9 mouse cellular contexts compared by ENCODE assay signal in the genomic region with DNA sequence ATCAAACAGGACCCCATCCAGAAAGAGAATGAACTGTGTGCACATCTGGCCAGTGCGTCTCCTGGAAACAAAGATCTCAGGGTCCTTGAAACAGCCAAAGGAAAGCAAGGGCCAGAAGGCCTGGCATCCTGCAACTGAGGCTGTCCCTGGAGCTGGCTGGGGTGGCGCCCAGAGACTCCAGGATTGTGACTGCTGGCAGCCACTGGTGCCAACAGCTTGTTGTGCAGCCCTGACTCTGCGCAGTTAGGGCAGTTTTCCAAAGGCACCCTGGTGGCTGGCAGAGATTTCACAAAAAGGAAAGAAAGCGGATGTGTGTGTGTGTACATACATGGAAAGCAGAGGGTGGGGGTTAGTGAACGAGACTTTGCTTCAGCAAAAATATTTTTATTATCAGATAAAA. TPM values are rescaled to one million over a fixed set of nuclear protein-coding genes. Genes with fewer than 3 reads are reported as not detected.
DNase-seq lines count a peak whose midpoint lies in the region; ATAC-seq and TF ChIP-seq lines count a peak whose summit lies in the region.
"Had no signal": no experiment of that assay in that cellular context is flagged by ENCODE, and none has a peak within 500 bp of the region (broad histone marks: within the 10 kb centered on the region; RNA-seq: fewer than 3 reads in every experiment).

No protein-coding gene starts in this region.

- peak; percentile 88 for ATAC-seq in hindbrain, postnatal 0 days

- WGBS in hindbrain, postnatal 0 days, result 38% methylated on average over 5 of the region's 5 CpGs
- whole genome bisulfite sequencing in embryonic facial prominence, embryonic 10.5 days, result 90% methylated on average over 5 of the region's 5 CpGs

- H3K4me2 ChIP-seq in hindbrain, postnatal 0 days (ENCODE audit: low read depth, low read length), result peak overlapping the region; percentile 2; the same call in 1 of the 2 replicates
- H3K4me2 ChIP-seq: embryonic facial prominence, embryonic 13.5 days had no signal

- peak; percentile 44 for DNase-seq in urinary bladder, postnatal 14 days (ENCODE audit: low spot score)
- DNase-seq in urinary bladder, postnatal 4 days (ENCODE audit: low spot score in 2 of 2), result no peak
- peak; percentile 41 to 46 for DNase-seq in frontal cortex, postnatal 14 days (ENCODE audit: low spot score in 2 of 2)
- DNase-seq in hindbrain, postnatal 0 days (ENCODE audit: low spot score), result peak; percentile 82
- peak; percentile 24 for DNase-seq in lung, postnatal 25 days (ENCODE audit: low spot score)
- no peak for DNase-seq in thymus, postnatal 10 days (ENCODE audit: low spot score in 2 of 2)
- DNase-seq in urinary bladder, postnatal 25 days (ENCODE audit: low spot score), result no peak
- DNase-seq in embryonic facial prominence, embryonic 10.5 days (ENCODE audit: low spot score), result no peak

- TF ChIP-seq CTCF in hindbrain, postnatal 0 days (IDR thresholded peaks at IDR 0.05; ENCODE audit: low read depth), result peak; percentile 46

- H3K27ac ChIP-seq in hindbrain, postnatal 0 days, result peak overlapping the region; percentile 9; the same call in 1 of the 2 replicates
- no peak overlapping the region for H3K27ac ChIP-seq in embryonic facial prominence, embryonic 10.5 days (replicated peaks)
- H3K27ac ChIP-seq: embryonic facial prominence, embryonic 13.5 days had no signal

- H3K9me3 ChIP-seq in hindbrain, postnatal 0 days (ENCODE audit: low read length), result no peaks in the 10 kb centered on the region
- H3K9me3 ChIP-seq in embryonic facial prominence, embryonic 10.5 days, result no peaks in the 10 kb centered on the region
- H3K9me3 ChIP-seq: embryonic facial prominence, embryonic 13.5 days had no signal

- H3K4me1 ChIP-seq in hindbrain, postnatal 0 days (ENCODE audit: insufficient read depth, low read length), result peaks cover 3% of the 10 kb centered on the region; the same call in 1 of the 2 replicates
- H3K4me1 ChIP-seq in embryonic facial prominence, embryonic 10.5 days, result no peaks in the 10 kb centered on the region
- H3K4me1 ChIP-seq: embryonic facial prominence, embryonic 13.5 days had no signal

- no peaks in the 10 kb centered on the region for H3K27me3 ChIP-seq in hindbrain, postnatal 0 days (ENCODE audit: insufficient read depth, low read length)
- H3K27me3 ChIP-seq in embryonic facial prominence, embryonic 10.5 days (replicated peaks; ENCODE audit: low read depth, poor library complexity, severe bottlenecking), result no peaks in the 10 kb centered on the region
- H3K27me3 ChIP-seq: embryonic facial prominence, embryonic 13.5 days had no signal

- H3K36me3 ChIP-seq in hindbrain, postnatal 0 days (ENCODE audit: insufficient read depth, low read length), result no peaks in the 10 kb centered on the region
- peaks cover 66% of the 10 kb centered on the region for H3K36me3 ChIP-seq in embryonic facial prominence, embryonic 10.5 days (replicated peaks)

- H3K9ac ChIP-seq in hindbrain, postnatal 0 days (replicated peaks; ENCODE audit: low read length), result no peak overlapping the region
- H3K9ac ChIP-seq: embryonic facial prominence, embryonic 13.5 days had no signal

- H3K4me3 ChIP-seq in hindbrain, postnatal 0 days (ENCODE audit: low read length), result no peak overlapping the region
- H3K4me3 ChIP-seq in embryonic facial prominence, embryonic 10.5 days, result no peak overlapping the region
- H3K4me3 ChIP-seq: embryonic facial prominence, embryonic 13.5 days had no signal

RNA-seq across cellular contexts. Expression of a gene that starts 10.6 kb away (rescaled TPM):
- 4.1 and 8.1 TPM in 2 replicates for total RNA-seq in hindbrain, postnatal 0 days (2014; rRNA removed)
- polyA plus RNA-seq in hindbrain, postnatal 0 days (2015; fragmentation: Nextera tagmentation; extraction: Ambion mirVana), result 4.3 and 5.1 TPM in 2 replicates
- polyA plus RNA-seq in embryonic facial prominence, embryonic 10.5 days (2016; fragmentation: Nextera tagmentation; extraction: Ambion mirVana), result 23.7 and 25.8 TPM in 2 replicates

RNA-seq across cellular contexts. Expression of a gene that starts 44.1 kb away (rescaled TPM):
- total RNA-seq in hindbrain, postnatal 0 days (2014; rRNA removed), result 1.9 and 2.5 TPM in 2 replicates
- 2.4 and 2.7 TPM in 2 replicates for polyA plus RNA-seq in hindbrain, postnatal 0 days (2015; fragmentation: Nextera tagmentation; extraction: Ambion mirVana)
- 2.2 and 3.6 TPM in 2 replicates for polyA plus RNA-seq in embryonic facial prominence, embryonic 10.5 days (2016; fragmentation: Nextera tagmentation; extraction: Ambion mirVana)

Comparison
In these comparisons a context has a peak if more than half of its experiments do, and no peak if none do; other contexts are left out.
1. DNase-seq: peak in urinary bladder, postnatal 14 days (single experiment), frontal cortex, postnatal 14 days (2 of 2), hindbrain, postnatal 0 days (single experiment) and lung, postnatal 25 days (single experiment); none in urinary bladder, postnatal 4 days (0 of 2), thymus, postnatal 10 days (0 of 2), urinary bladder, postnatal 25 days (single experiment) and embryonic facial prominence, embryonic 10.5 days (single experiment).